In the genomic region with DNA sequence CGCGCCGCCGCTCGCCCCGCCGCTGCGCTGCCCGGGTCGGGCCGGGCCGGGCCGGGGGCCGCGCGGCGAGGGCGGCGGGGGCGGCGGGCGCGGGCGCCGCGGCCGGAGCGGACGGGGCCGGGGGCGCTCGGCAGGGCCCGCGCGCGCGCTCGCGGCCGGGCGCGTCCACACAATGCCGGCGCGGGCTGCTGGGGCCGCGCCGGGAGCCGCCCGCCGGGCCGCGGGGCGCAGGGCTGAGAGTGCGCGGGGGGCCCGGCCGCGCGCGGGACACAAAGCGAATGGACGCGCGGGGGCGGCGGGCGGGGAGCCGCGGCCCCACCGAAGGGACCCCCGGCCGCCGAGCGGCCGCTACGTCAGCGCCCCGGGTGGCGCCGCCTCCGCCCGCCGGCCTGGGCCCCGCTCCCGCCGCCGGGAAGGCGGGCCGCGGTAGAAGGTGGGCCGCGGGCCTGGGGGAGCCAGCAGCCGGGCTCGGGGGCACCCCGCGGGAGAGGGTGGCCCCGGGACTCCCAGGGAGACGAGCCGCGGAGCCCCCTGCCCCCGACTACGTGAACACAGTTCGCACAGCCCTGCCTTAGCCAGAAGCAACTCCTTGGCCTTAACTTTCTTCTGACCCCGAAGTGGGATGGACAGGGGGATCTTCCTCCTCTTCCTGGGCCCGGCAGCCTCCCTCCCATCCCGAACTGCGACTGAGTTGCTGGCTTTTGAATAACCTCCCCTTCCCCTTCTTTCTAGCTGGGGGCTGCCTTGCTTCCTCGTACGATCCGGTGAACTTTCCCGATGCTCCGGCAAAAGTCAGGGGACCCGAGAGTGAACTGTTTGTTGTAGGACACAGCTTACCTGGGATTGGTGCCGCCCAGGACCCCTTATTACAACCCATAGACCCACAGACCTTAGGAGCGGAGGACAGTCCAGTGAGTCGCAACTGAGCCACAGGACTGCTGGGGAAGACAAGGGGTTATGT, we compare ENCODE assay signal across 8 mouse cellular contexts. TPM values are rescaled to one million over a fixed set of nuclear protein-coding genes. Genes with fewer than 3 reads are reported as not detected.
DNase-seq lines count a peak whose midpoint lies in the region; ATAC-seq and TF ChIP-seq lines count a peak whose summit lies in the region.

A gene (minus strand): TSS at position 349 of the 961 bp plus-strand sequence.

- no peak for TF ChIP-seq CTCF in layer of hippocampus, adult 2 months (conservative IDR thresholded peaks at IDR 0.05)
- TF ChIP-seq CTCF in brain, embryonic 14.5 days (IDR thresholded peaks at IDR 0.05; ENCODE audit: borderline replicate concordance, extremely low read depth, insufficient read depth, insufficient read length) = no peak
- TF ChIP-seq CTCF in forebrain, postnatal 0 days (IDR thresholded peaks at IDR 0.05; ENCODE audit: low read depth) = no peak
- no peak for TF ChIP-seq CTCF in testis, adult 2 months (IDR thresholded peaks at IDR 0.05; ENCODE audit: control insufficient read depth, insufficient read depth, insufficient replicate concordance, low read depth, low read length)

- peak within 1 kb of the TSS; percentile 94 for H3K27ac ChIP-seq in layer of hippocampus, adult 2 months
- peak within 1 kb of the TSS; percentile 90 for H3K27ac ChIP-seq in forebrain, postnatal 0 days (ENCODE audit: low read depth, low read length)
- H3K27ac ChIP-seq in hindbrain, embryonic 11.5 days (ENCODE audit: low read depth, low read length) = peak within 1 kb of the TSS; percentile 81
- H3K27ac ChIP-seq in midbrain, embryonic 10.5 days (replicated peaks) = peak within 1 kb of the TSS; percentile 98
- 0 out of 2 replicates have a peak within 1 kb of the TSS, but pooled peaks have one; percentile 7 for H3K27ac ChIP-seq in testis, adult 2 months (ENCODE audit: control insufficient read depth, insufficient read depth, low read depth, low read length)

- H3K9ac ChIP-seq in forebrain, postnatal 0 days = peak within 1 kb of the TSS; percentile 91
- H3K9ac ChIP-seq in hindbrain, embryonic 11.5 days (ENCODE audit: low read depth, low read length) = peak within 1 kb of the TSS; percentile 99

- peak; percentile 56 for ATAC-seq in forebrain, postnatal 0 days
- peak; percentile 62 for ATAC-seq in hindbrain, embryonic 11.5 days (ENCODE audit: low FRiP score)

- peaks cover 20% of the 10 kb centered on the region for H3K4me1 ChIP-seq in forebrain, postnatal 0 days (ENCODE audit: insufficient read depth)
- H3K4me1 ChIP-seq in hindbrain, embryonic 11.5 days (replicated peaks; ENCODE audit: control insufficient read depth, insufficient read depth, low read length) = peaks cover 12% of the 10 kb centered on the region
- peaks cover 57% of the 10 kb centered on the region for H3K4me1 ChIP-seq in midbrain, embryonic 10.5 days
- peaks cover 10% of the 10 kb centered on the region for H3K4me1 ChIP-seq in testis, adult 2 months (ENCODE audit: control insufficient read depth, insufficient read depth, low read length)

- no peaks in the 10 kb centered on the region for H3K9me3 ChIP-seq in forebrain, postnatal 0 days (ENCODE audit: low read length)
- H3K9me3 ChIP-seq in hindbrain, embryonic 11.5 days (ENCODE audit: control insufficient read depth, low read length) = no peaks in the 10 kb centered on the region
- no peaks in the 10 kb centered on the region for H3K9me3 ChIP-seq in midbrain, embryonic 10.5 days (replicated peaks)

- peak within 1 kb of the TSS; percentile 80 for H3K4me3 ChIP-seq in layer of hippocampus, adult 2 months
- peak within 1 kb of the TSS; percentile 91 for H3K4me3 ChIP-seq in forebrain, postnatal 0 days (ENCODE audit: low read depth, low read length)
- H3K4me3 ChIP-seq in hindbrain, embryonic 11.5 days (ENCODE audit: low read depth, low read length) = peak within 1 kb of the TSS; percentile 96
- H3K4me3 ChIP-seq in midbrain, embryonic 10.5 days = peak within 1 kb of the TSS; percentile 98
- H3K4me3 ChIP-seq in testis, adult 2 months (ENCODE audit: control insufficient read depth, low read depth, low read length) = peak within 1 kb of the TSS; percentile 89

- under 1% methylated on average over 82 of the region's 117 CpGs for WGBS in forebrain, postnatal 0 days
- WGBS in hindbrain, embryonic 11.5 days = under 1% methylated on average over 35 of the region's 117 CpGs
- WGBS in midbrain, embryonic 10.5 days = 12% methylated on average over 117 of the region's 117 CpGs

- TF ChIP-seq POLR2A in brain, embryonic 14.5 days (IDR thresholded peaks at IDR 0.05; ENCODE audit: borderline replicate concordance, extremely low read depth, insufficient read depth, insufficient read length, poor library complexity, severe bottlenecking) = peak; percentile 48
- TF ChIP-seq POLR2A in testis, adult 2 months (IDR thresholded peaks at IDR 0.05; ENCODE audit: control insufficient read depth, low read depth, low read length) = no peak

- DNase-seq in layer of hippocampus, adult 2 months (ENCODE audit: low spot score in 2 of 2) = no peak
- no peak for DNase-seq in layer of hippocampus, adult 11-12 months (ENCODE audit: low spot score)
- DNase-seq in brain, embryonic 14.5 days (ENCODE audit: low read depth) = peak; percentile 47
- peak; percentile 51 for DNase-seq in forebrain, postnatal 0 days
- DNase-seq in hindbrain, embryonic 11.5 days (ENCODE audit: low spot score) = peak; percentile 67
- peak; percentile 28 for DNase-seq in left cerebral cortex, postnatal 4 days
- peak; percentile 66 for DNase-seq in midbrain, embryonic 10.5 days (ENCODE audit: low spot score)

- intact Hi-C loops in left cerebral cortex, postnatal 4 days (cut with DNase I) = loop anchor here (10.0 kb wide), 1 partner anchor 216 kb away; no protein-coding TSS in a partner anchor

- H3K36me3 ChIP-seq in forebrain, postnatal 0 days (ENCODE audit: insufficient read depth) = peaks cover 3% of the 10 kb centered on the region; the same call in 1 of the 2 replicates
- H3K36me3 ChIP-seq in hindbrain, embryonic 11.5 days (ENCODE audit: control insufficient read depth, insufficient read depth, low read length) = no peaks in the 10 kb centered on the region
- peaks cover 10% of the 10 kb centered on the region; the same call in 1 of the 2 replicates for H3K36me3 ChIP-seq in midbrain, embryonic 10.5 days
- no peaks in the 10 kb centered on the region for H3K36me3 ChIP-seq in testis, adult 2 months (ENCODE audit: control insufficient read depth, insufficient read depth, low read length)

- H3K27me3 ChIP-seq in forebrain, postnatal 0 days (ENCODE audit: insufficient read depth, low read length) = no peaks in the 10 kb centered on the region
- no peaks in the 10 kb centered on the region for H3K27me3 ChIP-seq in hindbrain, embryonic 11.5 days (ENCODE audit: control insufficient read depth, insufficient read depth, low read length)
- no peaks in the 10 kb centered on the region for H3K27me3 ChIP-seq in midbrain, embryonic 10.5 days (ENCODE audit: low read depth, poor library complexity, severe bottlenecking)
- no peaks in the 10 kb centered on the region for H3K27me3 ChIP-seq in testis, adult 2 months (ENCODE audit: control insufficient read depth, insufficient read depth, low read length)

- peak within 1 kb of the TSS; percentile 92 for H3K4me2 ChIP-seq in forebrain, postnatal 0 days (ENCODE audit: low read depth)
- H3K4me2 ChIP-seq in hindbrain, embryonic 11.5 days (replicated peaks; ENCODE audit: low read depth, low read length) = peak within 1 kb of the TSS; percentile 81

RNA-seq across cellular contexts. Expression of the gene that starts here (rescaled TPM):
- total RNA-seq in layer of hippocampus, adult 2 months (2021) = 10 to 100 TPM; 38.4 to 38.8 TPM
- polyA plus RNA-seq in brain, embryonic 14.5 days (2012; rRNA removed) = 23.6 and 43.3 TPM in 2 replicates
- total RNA-seq in forebrain, postnatal 0 days (2014; rRNA removed) = 21.5 and 30.3 TPM in 2 replicates
- polyA plus RNA-seq in forebrain, postnatal 0 days (2015; fragmentation: Nextera tagmentation; extraction: Ambion mirVana) = 3.7 and 4.7 TPM in 2 replicates
- 10.0 and 13.2 TPM in 2 replicates for polyA plus RNA-seq in hindbrain, embryonic 11.5 days (2014; fragmentation: Nextera tagmentation; extraction: Ambion mirVana)
- 10 to 100 TPM; 36.3 to 37.0 TPM for total RNA-seq in left cerebral cortex, postnatal 4 days (2021)
- polyA plus RNA-seq in midbrain, embryonic 10.5 days (2016; fragmentation: Nextera tagmentation; extraction: Ambion mirVana) = 6.6 and 9.3 TPM in 2 replicates
- 20.3 and 21.0 TPM in 2 replicates for polyA plus RNA-seq in testis, adult 2 months (2012; rRNA removed)

Comparison
In these comparisons a context has a peak if more than half of its experiments do, and no peak if none do; other contexts are left out.
1. DNase-seq: peak in brain, embryonic 14.5 days (single experiment), forebrain, postnatal 0 days (single experiment), hindbrain, embryonic 11.5 days (single experiment), left cerebral cortex, postnatal 4 days (single experiment) and midbrain, embryonic 10.5 days (single experiment); none in layer of hippocampus, adult 2 months (0 of 2) and layer of hippocampus, adult 11-12 months (single experiment).
2. H3K27ac ChIP-seq: peak in every context shown above with its lines; median percentile 98 in midbrain, embryonic 10.5 days; 94 in layer of hippocampus, adult 2 months; 90 in forebrain, postnatal 0 days; 81 in hindbrain, embryonic 11.5 days; 7 in testis, adult 2 months.
3. Peak in every context shown above with its lines, with median percentiles within 50 percentile points of each other: H3K4me3 ChIP-seq.